ENCODE assay signal across 20 mouse cellular contexts in genomic region chr1:33925283-33925682, GRCm38 (mm10). TPM values are rescaled to one million over a fixed set of nuclear protein-coding genes. Genes with fewer than 3 reads are reported as not detected.
DNase-seq lines count a peak whose midpoint lies in the region; ATAC-seq lines count a peak whose summit lies in the region.
"Had no signal": no experiment of that assay in that cellular context is flagged by ENCODE, and none has a peak within 500 bp of the region (broad histone marks: within the 10 kb centered on the region; RNA-seq: fewer than 3 reads in every experiment).

No protein-coding gene starts in this region.

- DNase-seq in heart, adult 11 months: peak; percentile 69
- no peak for DNase-seq in heart, embryonic 10.5 days (ENCODE audit: low spot score)
- peak; percentile 79 for DNase-seq in midbrain, embryonic 11.5 days (ENCODE audit: low spot score, missing footprints)
- DNase-seq in midbrain, embryonic 10.5 days (ENCODE audit: low spot score): no peak
- no peak for DNase-seq in retina, postnatal 1 day
- no peak for DNase-seq in neural tube, embryonic 10.5 days (ENCODE audit: extremely low spot score, low spot score)
- DNase-seq: adrenal gland, postnatal 10 days; cerebellum, adult 9-11 months; heart, adult 18-20 months; heart, postnatal 36 days; kidney, adult 8-10 months; thymus, adult 2 months had no signal

- no peak for ATAC-seq in midbrain, embryonic 11.5 days (ENCODE audit: low FRiP score)
- peak; percentile 46; the same call in 1 of the 2 replicates for ATAC-seq in intestine, embryonic 16.5 days
- ATAC-seq in stomach, embryonic 15.5 days (ENCODE audit: insufficient read depth, low FRiP score, low read depth): peak; percentile 66
- ATAC-seq: midbrain, embryonic 13.5 days; Patski had no signal

- WGBS in heart, embryonic 10.5 days: 68% methylated on average over 3 of the region's 3 CpGs
- WGBS in midbrain, embryonic 11.5 days: 86% methylated on average over 3 of the region's 3 CpGs
- WGBS in midbrain, embryonic 10.5 days: 84% methylated on average over 3 of the region's 3 CpGs
- 47% methylated on average over 3 of the region's 3 CpGs for WGBS in intestine, embryonic 16.5 days
- WGBS in stomach, embryonic 15.5 days: 44% methylated on average over 3 of the region's 3 CpGs

- no peak overlapping the region for H3K9ac ChIP-seq in midbrain, embryonic 11.5 days (ENCODE audit: low read length)
- H3K9ac ChIP-seq in intestine, embryonic 16.5 days (ENCODE audit: low read depth, low read length): no peak overlapping the region
- H3K9ac ChIP-seq in stomach, embryonic 15.5 days: no peak overlapping the region
- H3K9ac ChIP-seq: hindbrain, embryonic 15.5 days; limb, embryonic 13.5 days; lung, embryonic 15.5 days; midbrain, embryonic 13.5 days; neural tube, embryonic 13.5 days had no signal

- no peaks in the 10 kb centered on the region for H3K9me3 ChIP-seq in heart, embryonic 10.5 days
- H3K9me3 ChIP-seq in midbrain, embryonic 11.5 days (ENCODE audit: control insufficient read depth, low read length): no peaks in the 10 kb centered on the region
- no peaks in the 10 kb centered on the region for H3K9me3 ChIP-seq in midbrain, embryonic 10.5 days (replicated peaks)
- H3K9me3 ChIP-seq in intestine, embryonic 16.5 days (ENCODE audit: control insufficient read depth, low read length): no peaks in the 10 kb centered on the region
- no peaks in the 10 kb centered on the region for H3K9me3 ChIP-seq in stomach, embryonic 15.5 days
- H3K9me3 ChIP-seq: hindbrain, embryonic 15.5 days; limb, embryonic 13.5 days; lung, embryonic 15.5 days; midbrain, embryonic 13.5 days; neural tube, embryonic 13.5 days had no signal

- H3K4me3 ChIP-seq in heart, embryonic 10.5 days: no peak overlapping the region
- no peak overlapping the region for H3K4me3 ChIP-seq in midbrain, embryonic 11.5 days (ENCODE audit: low read depth, low read length)
- no peak overlapping the region for H3K4me3 ChIP-seq in midbrain, embryonic 10.5 days
- H3K4me3 ChIP-seq in intestine, embryonic 16.5 days (ENCODE audit: low read length): no peak overlapping the region
- no peak overlapping the region for H3K4me3 ChIP-seq in stomach, embryonic 15.5 days (replicated peaks)
- H3K4me3 ChIP-seq: hindbrain, embryonic 15.5 days; limb, embryonic 13.5 days; lung, embryonic 15.5 days; midbrain, embryonic 13.5 days; neural tube, embryonic 13.5 days had no signal

- no peak overlapping the region for H3K27ac ChIP-seq in heart, embryonic 10.5 days
- H3K27ac ChIP-seq in midbrain, embryonic 11.5 days (ENCODE audit: low read depth, low read length): no peak overlapping the region
- no peak overlapping the region for H3K27ac ChIP-seq in midbrain, embryonic 10.5 days (replicated peaks)
- no peak overlapping the region for H3K27ac ChIP-seq in intestine, embryonic 16.5 days (ENCODE audit: low read length)
- no peak overlapping the region for H3K27ac ChIP-seq in stomach, embryonic 15.5 days
- H3K27ac ChIP-seq: hindbrain, embryonic 15.5 days; limb, embryonic 13.5 days; lung, embryonic 15.5 days; midbrain, embryonic 13.5 days; neural tube, embryonic 13.5 days had no signal

- no peak overlapping the region for H3K4me2 ChIP-seq in midbrain, embryonic 11.5 days
- H3K4me2 ChIP-seq in intestine, embryonic 16.5 days (ENCODE audit: low read depth, low read length): no peak overlapping the region
- H3K4me2 ChIP-seq in stomach, embryonic 15.5 days: no peak overlapping the region
- H3K4me2 ChIP-seq: hindbrain, embryonic 15.5 days; limb, embryonic 13.5 days; lung, embryonic 15.5 days; midbrain, embryonic 13.5 days; neural tube, embryonic 13.5 days had no signal

- H3K4me1 ChIP-seq in heart, embryonic 10.5 days: no peaks in the 10 kb centered on the region
- no peaks in the 10 kb centered on the region for H3K4me1 ChIP-seq in midbrain, embryonic 11.5 days (ENCODE audit: control insufficient read depth, insufficient read depth, low read length)
- H3K4me1 ChIP-seq in midbrain, embryonic 10.5 days: no peaks in the 10 kb centered on the region
- H3K4me1 ChIP-seq in intestine, embryonic 16.5 days (ENCODE audit: control insufficient read depth, insufficient read depth, low read length): no peaks in the 10 kb centered on the region
- no peaks in the 10 kb centered on the region for H3K4me1 ChIP-seq in stomach, embryonic 15.5 days
- H3K4me1 ChIP-seq: hindbrain, embryonic 15.5 days; limb, embryonic 13.5 days; lung, embryonic 15.5 days; midbrain, embryonic 13.5 days; neural tube, embryonic 13.5 days had no signal

- no peaks in the 10 kb centered on the region for H3K36me3 ChIP-seq in heart, embryonic 10.5 days
- no peaks in the 10 kb centered on the region for H3K36me3 ChIP-seq in midbrain, embryonic 11.5 days (ENCODE audit: control insufficient read depth, insufficient read depth, low read length)
- H3K36me3 ChIP-seq in midbrain, embryonic 10.5 days: no peaks in the 10 kb centered on the region
- no peaks in the 10 kb centered on the region for H3K36me3 ChIP-seq in intestine, embryonic 16.5 days (ENCODE audit: control insufficient read depth, insufficient read depth, low read length)
- no peaks in the 10 kb centered on the region for H3K36me3 ChIP-seq in stomach, embryonic 15.5 days
- H3K36me3 ChIP-seq: limb, embryonic 13.5 days; lung, embryonic 15.5 days; midbrain, embryonic 13.5 days; neural tube, embryonic 13.5 days had no signal

- no peaks in the 10 kb centered on the region for H3K27me3 ChIP-seq in heart, embryonic 10.5 days (ENCODE audit: insufficient read depth, poor library complexity, severe bottlenecking)
- H3K27me3 ChIP-seq in midbrain, embryonic 11.5 days (ENCODE audit: control insufficient read depth, insufficient read depth, low read length): no peaks in the 10 kb centered on the region
- H3K27me3 ChIP-seq in midbrain, embryonic 10.5 days (ENCODE audit: low read depth, poor library complexity, severe bottlenecking): no peaks in the 10 kb centered on the region
- no peaks in the 10 kb centered on the region for H3K27me3 ChIP-seq in intestine, embryonic 16.5 days (replicated peaks; ENCODE audit: control insufficient read depth, insufficient read depth, low read length)
- no peaks in the 10 kb centered on the region for H3K27me3 ChIP-seq in stomach, embryonic 15.5 days (replicated peaks)
- H3K27me3 ChIP-seq: hindbrain, embryonic 15.5 days; limb, embryonic 13.5 days; lung, embryonic 15.5 days; midbrain, embryonic 13.5 days; neural tube, embryonic 13.5 days; Patski had no signal

RNA-seq across cellular contexts. Expression of gene Dst, which starts 17.3 kb away (rescaled TPM):
- 15.0 and 16.2 TPM in 2 replicates for polyA plus RNA-seq in heart, embryonic 10.5 days (2016; fragmentation: Nextera tagmentation; extraction: Ambion mirVana)
- 33.3 and 38.6 TPM in 2 replicates for polyA plus RNA-seq in midbrain, embryonic 11.5 days (2014; fragmentation: Nextera tagmentation; extraction: Ambion mirVana)
- 18.8 and 25.8 TPM in 2 replicates for polyA plus RNA-seq in midbrain, embryonic 10.5 days (2016; fragmentation: Nextera tagmentation; extraction: Ambion mirVana)
- 15.1 and 16.4 TPM in 2 replicates for polyA plus RNA-seq in intestine, embryonic 16.5 days (2015; fragmentation: Nextera tagmentation; extraction: Ambion mirVana)
- polyA plus RNA-seq in stomach, embryonic 15.5 days (2015; fragmentation: Nextera tagmentation; extraction: Ambion mirVana): 23.8 and 24.3 TPM in 2 replicates

RNA-seq across cellular contexts. Expression of gene Bend6, which starts 17.7 kb away (rescaled TPM):
- polyA plus RNA-seq in heart, embryonic 10.5 days (2016; fragmentation: Nextera tagmentation; extraction: Ambion mirVana): 2.6 and 2.9 TPM in 2 replicates
- 2.0 and 3.9 TPM in 2 replicates for polyA plus RNA-seq in midbrain, embryonic 11.5 days (2014; fragmentation: Nextera tagmentation; extraction: Ambion mirVana)
- 1.5 and 1.7 TPM in 2 replicates for polyA plus RNA-seq in midbrain, embryonic 10.5 days (2016; fragmentation: Nextera tagmentation; extraction: Ambion mirVana)
- polyA plus RNA-seq in intestine, embryonic 16.5 days (2015; fragmentation: Nextera tagmentation; extraction: Ambion mirVana): 0.32 and 0.60 TPM in 2 replicates
- 0.83 and 1.1 TPM in 2 replicates for polyA plus RNA-seq in stomach, embryonic 15.5 days (2015; fragmentation: Nextera tagmentation; extraction: Ambion mirVana)

Comparison
In these comparisons a context has a peak if more than half of its experiments do, and no peak if none do; other contexts are left out.
1. DNase-seq: peak in heart, adult 11 months (single experiment) and midbrain, embryonic 11.5 days (single experiment); none in heart, embryonic 10.5 days (single experiment), midbrain, embryonic 10.5 days (single experiment), retina, postnatal 1 day (single experiment) and neural tube, embryonic 10.5 days (single experiment).